Mouse (Mus musculus) adrenal gland, postnatal 14 days (tissue): ENCODE results near the gene Trip6. TPM values are rescaled to one million over a fixed set of nuclear protein-coding genes. Genes with fewer than 3 reads are reported as not detected.

Experiments used
- DNase-seq: peaks from one replicate; pipeline ENCODE4 v3.0.0; 2021; ENCODE audit warnings: mixed read lengths
- microRNA-seq, 2 experiments: library from miRNA; unstranded; fragments of <30 nt; microRNA quantifications; one replicate each; pipeline ENCODE4 v1.2.0; 2021
- total RNA-seq: library from RNA; stranded (reverse); gene quantifications from 2 replicates; pipeline ENCODE4 v1.2.3, GENCODE M21; 2021

Trip6 gene
- total RNA-seq, 1 experiment from 2014 or later = 34.7 TPM

DNA sequence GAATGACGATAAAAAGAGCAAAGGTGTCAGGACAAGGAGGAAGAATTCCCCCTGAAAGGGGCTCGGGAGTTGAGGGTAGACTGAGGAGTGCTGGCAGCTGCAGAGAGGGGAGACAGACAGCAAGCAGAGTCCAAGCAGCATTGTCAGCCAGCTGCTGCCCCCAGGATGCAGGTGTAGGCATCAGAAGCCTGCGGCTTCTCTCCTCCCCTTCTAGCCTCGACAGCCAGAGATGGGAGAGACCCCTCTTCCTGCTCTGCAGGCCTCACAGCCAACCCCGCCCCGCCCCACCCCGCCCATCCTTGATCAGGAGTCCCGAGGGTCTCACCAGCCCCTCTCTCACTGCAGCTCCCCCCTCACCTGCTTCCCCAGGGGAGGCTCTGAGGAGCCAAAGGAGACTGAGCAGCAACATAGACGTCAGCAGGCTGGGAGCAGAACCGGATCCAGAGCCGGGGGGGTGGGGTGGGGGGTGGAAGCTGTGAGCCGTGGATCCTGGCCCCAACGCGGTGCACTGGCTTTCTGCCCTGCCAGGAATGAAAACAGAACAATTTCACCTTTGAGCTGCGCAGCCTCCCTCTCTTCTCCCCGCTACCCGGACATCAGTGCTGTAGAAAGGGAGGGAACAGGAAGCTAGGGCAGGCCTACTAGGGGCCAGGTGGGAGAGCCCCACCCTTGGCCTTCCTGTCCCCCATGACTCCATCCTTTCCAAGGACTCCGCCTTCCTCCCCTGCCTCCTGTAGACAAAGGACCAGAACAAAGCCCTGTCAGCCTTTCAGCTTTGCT is 45.9 kb downstream of the Trip6 start:
- DNase-seq = peak; percentile 17

DNA sequence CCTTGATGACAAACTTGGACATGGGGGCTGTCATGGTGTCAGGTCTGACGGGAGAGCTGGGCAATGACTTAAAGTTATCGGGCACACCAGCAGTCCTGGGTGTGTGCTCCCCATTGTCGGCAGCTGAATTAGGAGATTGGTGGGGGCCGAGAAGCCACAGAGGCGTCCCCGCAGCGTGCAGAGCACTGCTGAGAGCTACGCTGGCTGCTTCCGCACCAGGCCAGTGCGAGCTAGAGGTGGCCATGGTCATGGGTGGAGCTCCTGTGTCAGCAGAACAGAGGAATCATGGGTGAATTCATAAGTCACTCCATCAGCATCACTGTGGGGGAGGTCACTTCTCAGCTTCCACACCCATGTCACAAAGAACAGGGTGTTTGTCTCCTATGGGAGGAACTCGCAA is 49.4 kb downstream of the Trip6 start:
- DNase-seq = no peak

DNA sequence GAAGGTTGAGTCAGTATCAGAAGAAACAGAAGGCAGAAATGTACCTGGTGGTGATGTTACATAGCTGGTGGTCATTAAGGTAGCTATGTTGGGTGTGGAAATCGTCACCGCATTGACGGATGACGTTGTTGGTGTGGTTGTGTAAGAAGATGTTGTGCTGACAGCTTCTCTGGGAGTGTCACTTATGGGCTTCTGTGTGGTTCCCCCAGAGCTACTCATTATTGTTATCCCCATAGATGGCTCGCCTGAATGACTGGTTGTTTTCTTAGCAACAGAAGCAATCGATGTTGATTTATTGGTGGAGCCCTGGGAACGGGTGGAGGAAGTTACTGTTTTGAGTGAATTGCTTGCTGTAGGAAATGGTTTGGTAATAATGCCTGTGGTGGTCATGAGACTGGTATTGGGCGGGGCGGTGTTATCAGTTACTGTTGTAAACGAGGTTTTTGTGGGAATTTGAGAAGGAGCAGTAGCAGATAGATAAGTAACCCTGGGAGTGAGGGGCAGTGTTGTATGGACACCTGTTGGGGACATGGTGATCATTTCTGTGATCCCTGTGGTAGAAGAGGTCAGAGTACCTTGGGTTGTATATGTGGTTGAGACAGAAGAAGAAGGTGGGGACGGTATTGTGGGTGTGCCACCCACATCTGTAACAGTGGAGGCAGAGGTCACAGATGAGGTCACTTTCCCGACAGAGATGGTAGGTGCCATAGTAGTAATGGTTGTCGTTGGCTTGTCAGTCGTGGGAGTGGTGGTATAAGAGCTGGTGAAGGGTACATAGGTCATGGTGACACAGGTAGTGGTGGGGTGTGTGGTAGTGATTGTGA is 50.1 kb downstream of the Trip6 start:
- no peak for DNase-seq

Small RNAs within 50 kb of the gene (microRNA-seq; reads per million reads assigned to microRNA genes)
- gene Mir7036 (0.38 to 0.43 reads per million in 2 experiments), gene Mir8116 (0 reads per million in 2 experiments)

Other genes with a start within 250 kb of the Trip6 start
- 2.0 and 2.6 TPM in 2 replicates for gene Serpine1, start 242.1 kb downstream of the Trip6 start, total RNA-seq
- 38.1 and 39.8 TPM in 2 replicates for gene Trim56, start 198.2 kb downstream of the Trip6 start, total RNA-seq
- gene Muc3, start 165.1 kb downstream of the Trip6 start, total RNA-seq = not detected in 2 replicates
- gene Muc3a, start 102.0 kb downstream of the Trip6 start, total RNA-seq = 0.19 and 0.98 TPM in 2 replicates
- gene Ache, start 26.9 kb downstream of the Trip6 start, total RNA-seq = 10.3 and 17.4 TPM in 2 replicates
- 8.0 and 11.9 TPM in 2 replicates for gene Ufsp1, start 19.8 kb downstream of the Trip6 start, total RNA-seq
- gene Srrt, start 6.7 kb downstream of the Trip6 start, total RNA-seq = 139 and 168 TPM in 2 replicates
- gene Slc12a9, start 19.2 kb upstream of the Trip6 start, total RNA-seq = 9.4 and 13.0 TPM in 2 replicates
- 65.1 and 69.7 TPM in 2 replicates for gene Ephb4, start 35.7 kb upstream of the Trip6 start, total RNA-seq
- not detected in 2 replicates for gene Zan, start 162.7 kb upstream of the Trip6 start, total RNA-seq
- gene Pop7, start 188.1 kb upstream of the Trip6 start, total RNA-seq = 22.3 and 26.2 TPM in 2 replicates
- gene Gigyf1, start 204.1 kb upstream of the Trip6 start, total RNA-seq = 30.5 and 36.6 TPM in 2 replicates
- gene Epo, start 218.8 kb upstream of the Trip6 start, total RNA-seq = not detected in 2 replicates
- gene Gnb2, start 219.1 kb upstream of the Trip6 start, total RNA-seq = 574 and 611 TPM in 2 replicates
- 2.8 and 3.8 TPM in 2 replicates for gene Actl6b, start 239.1 kb upstream of the Trip6 start, total RNA-seq